Mouse (Mus musculus) embryo, embryonic 11.5 days (tissue): ENCODE results near the gene Jpt1.
"Not testable (repeated sequence)": the region's sequence is repeated elsewhere in the genome, so short reads cannot be mapped to it uniquely, and the experiment has no call there.

Source experiments
- DNase-seq: peaks from one replicate; pipeline ENCODE4 v3.0.0-alpha.2; 2012; ENCODE audit warnings: low read depth, low spot score

Jpt1 gene

GRCm38 (mm10) chr11:115514238-115514663, at the start of gene Jpt1:
Jpt1 (minus strand) TSS chr11:115514387.
- peak; percentile 94 for DNase-seq

GRCm38 (mm10) chr11:115563406-115563805, 49.2 kb upstream of the Jpt1 start:
- no peak for DNase-seq

GRCm38 (mm10) chr11:115555717-115556116, 41.5 kb upstream of the Jpt1 start:
- DNase-seq = no peak

- no peak for DNase-seq
Measured at GRCm38 (mm10) chr11:115552783-115553182, 38.6 kb upstream of the Jpt1 start.

- DNase-seq = no peak
Measured at GRCm38 (mm10) chr11:115543571-115543970, 29.4 kb upstream of the Jpt1 start.

GRCm38 (mm10) chr11:115538045-115538444, 23.9 kb upstream of the Jpt1 start:
- DNase-seq = no peak

GRCm38 (mm10) chr11:115536856-115537568, 22.8 kb upstream of the Jpt1 start:
- DNase-seq = no peak

GRCm38 (mm10) chr11:115536038-115536681, 22.0 kb upstream of the Jpt1 start, which contains the start of gene Sumo2:
Sumo2 (minus strand) TSS chr11:115536276.
- peak; percentile 97 for DNase-seq

- peak; percentile 45 for DNase-seq
Measured at GRCm38 (mm10) chr11:115535401-115536037, 21.3 kb upstream of the Jpt1 start.

GRCm38 (mm10) chr11:115534759-115535371, 20.7 kb upstream of the Jpt1 start:
- no peak for DNase-seq

- DNase-seq = not testable (repeated sequence)
Measured at GRCm38 (mm10) chr11:115526446-115526845, 12.3 kb upstream of the Jpt1 start.

GRCm38 (mm10) chr11:115522703-115523102, 8.5 kb upstream of the Jpt1 start:
- DNase-seq = no peak

- DNase-seq = no peak
Measured at GRCm38 (mm10) chr11:115522238-115522637, 8.1 kb upstream of the Jpt1 start.

- DNase-seq = no peak
Measured at GRCm38 (mm10) chr11:115521080-115521479, 6.9 kb upstream of the Jpt1 start.

GRCm38 (mm10) chr11:115520218-115520617, 6.0 kb upstream of the Jpt1 start:
- DNase-seq = no peak

- DNase-seq = no peak
Measured at GRCm38 (mm10) chr11:115519581-115519980, 5.4 kb upstream of the Jpt1 start.

GRCm38 (mm10) chr11:115518693-115519092, 4.5 kb upstream of the Jpt1 start:
- no peak for DNase-seq

GRCm38 (mm10) chr11:115516942-115517341, 2.8 kb upstream of the Jpt1 start:
- no peak for DNase-seq

GRCm38 (mm10) chr11:115515021-115515420, 834 bp upstream of the Jpt1 start:
- DNase-seq = no peak

- peak; percentile 32 for DNase-seq
Measured at GRCm38 (mm10) chr11:115513271-115514237, 633 bp downstream of the Jpt1 start.
